Mouse (Mus musculus): ENCODE data around the gene Igfbp6.

DNA sequence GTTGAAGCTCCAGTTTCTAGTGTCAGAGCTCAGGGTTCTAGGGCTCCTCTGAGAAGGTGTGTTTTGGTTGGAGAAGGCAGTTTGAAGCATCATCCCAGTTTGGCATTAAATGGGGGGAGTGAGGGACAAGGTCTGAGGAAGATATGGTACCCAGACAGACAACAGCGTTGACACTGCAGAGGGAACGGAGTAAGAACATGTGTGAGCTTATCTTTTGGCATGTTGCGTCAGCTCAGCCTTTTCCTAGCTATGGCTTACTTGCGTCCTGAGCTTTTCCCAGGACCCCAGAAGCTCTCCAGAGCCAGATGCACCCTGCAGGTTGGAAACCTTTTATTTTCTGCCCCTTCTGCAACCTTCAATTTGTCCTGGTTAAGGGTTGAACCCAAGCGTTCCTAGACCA, 1.9 kb downstream of the Igfbp6 start:
- TF ChIP-seq CTCF (conservative IDR thresholded peaks at IDR 0.05; ENCODE audit: insufficient read depth, insufficient read length, low read depth, low read length) = no peak
- TF ChIP-seq POLR2A (IDR thresholded peaks at IDR 0.05; ENCODE audit: low read depth, low read length) = no peak
